Mouse (Mus musculus) ES-Bruce4 (cell line): ENCODE results near the gene Mtor. TPM values are rescaled to one million over a fixed set of nuclear protein-coding genes. Genes with fewer than 3 reads are reported as not detected.

Source experiments
- H3K27ac ChIP-seq: 2 replicates; pipeline ENCODE4 v1.5.1; 2012; ENCODE audit warnings: low read length, inconsistent platforms; ENCODE audit not compliant: insufficient read depth
- H3K27me3 ChIP-seq: 2 replicates; pipeline ENCODE4 v1.6.1; 2012; ENCODE audit warnings: mild to moderate bottlenecking, low read length, inconsistent platforms; ENCODE audit not compliant: control insufficient read depth, poor library complexity, insufficient read depth, severe bottlenecking
- H3K36me3 ChIP-seq: 2 replicates; pipeline ENCODE4 v1.6.1; 2012; ENCODE audit warnings: inconsistent platforms, mild to moderate bottlenecking, low read length, moderate library complexity; ENCODE audit not compliant: control insufficient read depth, poor library complexity, insufficient read depth, severe bottlenecking
- H3K4me1 ChIP-seq: one replicate; pipeline ENCODE4 v1.8.1; 2011; ENCODE audit warnings: low read length; ENCODE audit not compliant: control insufficient read depth, insufficient read depth
- H3K4me3 ChIP-seq: 2 replicates; pipeline ENCODE4 v1.5.1; 2011; ENCODE audit warnings: low read depth, mild to moderate bottlenecking, low read length
- H3K9ac ChIP-seq: 2 replicates; pipeline ENCODE4 v1.6.1; 2012; ENCODE audit warnings: low read depth, mild to moderate bottlenecking, inconsistent platforms; ENCODE audit not compliant: poor library complexity, severe bottlenecking
- H3K9me3 ChIP-seq: replicated peaks from 2 replicates; pipeline ENCODE4 v1.6.1; 2012; ENCODE audit warnings: mild to moderate bottlenecking, low read length, inconsistent platforms; ENCODE audit not compliant: control insufficient read depth, poor library complexity, insufficient read depth, severe bottlenecking
- CTCF ChIP-seq: IDR thresholded peaks from one replicate; pipeline ENCODE4 v1.8.1; 2011; ENCODE audit warnings: low read depth, low read length
- EP300 ChIP-seq: IDR thresholded peaks from 2 replicates; pipeline ENCODE4 v1.6.1; 2011; ENCODE audit warnings: low read depth, low read length; ENCODE audit not compliant: insufficient read depth
- POLR2A ChIP-seq: IDR thresholded peaks from one replicate; pipeline ENCODE4 v1.8.1; 2011; ENCODE audit warnings: low read length; ENCODE audit not compliant: insufficient read depth
- polyA plus RNA-seq: library from polyadenylated mRNA; stranded (reverse); fragments of >200 nt; gene quantifications from 2 replicates; pipeline ENCODE4 v1.2.4, GENCODE M21; 2011; ENCODE audit warnings: low read depth; ENCODE audit not compliant: missing spikeins, insufficient read depth, insufficient read length

The Mtor gene
- polyA plus RNA-seq, 1 experiment: 26.0 TPM

DNA sequence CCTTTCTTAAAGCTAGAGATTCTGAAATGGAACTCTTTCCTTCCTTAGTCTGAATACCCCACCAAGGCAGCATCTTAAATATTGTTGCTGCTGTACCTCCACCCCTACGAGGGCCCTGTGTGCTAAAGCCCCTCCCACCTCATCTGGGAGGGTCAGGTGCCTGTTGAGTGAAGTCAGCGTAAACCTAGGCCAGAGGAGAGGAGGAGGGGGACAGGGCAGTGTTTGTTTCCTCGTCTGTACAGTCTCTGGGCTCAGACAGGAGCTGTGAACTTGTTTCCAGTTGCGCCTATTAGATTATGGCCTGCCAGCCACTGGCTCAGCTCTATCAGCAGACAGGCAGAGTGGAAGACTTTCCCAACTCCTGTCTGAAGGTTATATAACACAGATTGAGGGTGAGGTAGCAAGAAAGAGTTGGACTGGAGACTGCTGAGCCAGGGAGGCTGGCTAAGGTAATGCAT is 52.0 kb downstream of the Mtor start, which contains the start of gene Angptl7:
TSS of gene Angptl7 (minus strand) at position 51 of the 458 bp plus-strand sequence.
- Histone ChIP-seq H3K4me1 (no peaks in the 10 kb centered on the region), H3K36me3 (no peaks in the 10 kb centered on the region), H3K27me3 (no peaks in the 10 kb centered on the region), H3K9me3 (no peaks in the 10 kb centered on the region), H3K27ac (no peak within 1 kb of the TSS), H3K4me3 (no peak within 1 kb of the TSS), H3K9ac (no peak within 1 kb of the TSS)
- TF ChIP-seq POLR2A (no peak), CTCF (no peak), EP300 (no peak)

DNA sequence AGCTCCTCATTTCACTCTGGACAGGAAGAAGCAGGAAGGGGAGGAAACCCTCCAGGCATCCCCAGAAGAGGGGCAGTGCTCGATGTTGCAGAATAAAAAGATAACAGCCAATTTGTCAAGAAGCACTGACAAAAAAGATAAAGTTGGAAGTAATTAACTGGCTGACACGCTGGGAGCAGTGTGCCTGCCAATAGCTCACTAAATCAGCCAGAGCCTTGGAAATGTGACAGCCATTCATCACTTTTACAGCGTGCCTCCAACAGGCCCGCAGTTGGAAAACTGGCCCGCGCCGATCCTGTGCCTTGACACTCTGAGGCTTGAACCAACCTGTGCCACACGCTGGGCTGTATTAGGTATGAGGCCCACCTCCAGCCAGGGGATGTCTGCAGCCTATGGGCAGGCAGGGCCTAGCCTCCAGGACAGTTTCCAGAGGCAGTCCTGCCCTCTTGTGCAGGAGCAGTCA is 56.1 kb downstream of the Mtor start:
- no peaks in the 10 kb centered on the region for H3K9me3 ChIP-seq
- H3K27ac ChIP-seq: no peak overlapping the region
- no peaks in the 10 kb centered on the region for H3K27me3 ChIP-seq
- TF ChIP-seq EP300 (no peak), POLR2A (no peak), CTCF (no peak)
- H3K4me3 ChIP-seq: no peak overlapping the region
- H3K4me1 ChIP-seq: no peaks in the 10 kb centered on the region
- no peak overlapping the region for H3K9ac ChIP-seq
- H3K36me3 ChIP-seq: no peaks in the 10 kb centered on the region

DNA sequence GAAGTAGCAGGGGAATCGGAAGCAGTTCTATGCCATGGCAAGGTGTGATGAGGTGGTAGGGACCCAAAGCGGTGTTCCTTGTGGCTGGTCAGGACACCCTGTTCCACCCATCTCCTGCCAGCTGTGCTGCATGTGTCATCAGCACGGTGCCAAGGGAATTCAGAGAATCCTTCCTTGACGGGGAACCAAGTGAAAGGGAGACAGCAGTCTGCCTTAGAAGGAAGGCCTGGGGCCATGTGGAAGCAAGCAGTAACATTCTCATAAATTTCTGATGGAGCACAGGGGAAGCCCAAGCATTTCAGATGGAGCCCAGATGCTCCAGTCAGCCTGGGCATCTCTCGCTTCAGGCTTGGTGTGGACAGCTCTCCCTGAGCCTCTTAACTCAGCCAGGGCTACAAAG is 59.2 kb downstream of the Mtor start:
- no peak overlapping the region for H3K9ac ChIP-seq
- H3K27me3 ChIP-seq: no peaks in the 10 kb centered on the region
- H3K9me3 ChIP-seq: no peaks in the 10 kb centered on the region
- TF ChIP-seq EP300 (no peak), CTCF (no peak), POLR2A (no peak)
- H3K4me3 ChIP-seq: no peak overlapping the region
- no peaks in the 10 kb centered on the region for H3K4me1 ChIP-seq
- H3K36me3 ChIP-seq: no peaks in the 10 kb centered on the region
- H3K27ac ChIP-seq: no peak overlapping the region

DNA sequence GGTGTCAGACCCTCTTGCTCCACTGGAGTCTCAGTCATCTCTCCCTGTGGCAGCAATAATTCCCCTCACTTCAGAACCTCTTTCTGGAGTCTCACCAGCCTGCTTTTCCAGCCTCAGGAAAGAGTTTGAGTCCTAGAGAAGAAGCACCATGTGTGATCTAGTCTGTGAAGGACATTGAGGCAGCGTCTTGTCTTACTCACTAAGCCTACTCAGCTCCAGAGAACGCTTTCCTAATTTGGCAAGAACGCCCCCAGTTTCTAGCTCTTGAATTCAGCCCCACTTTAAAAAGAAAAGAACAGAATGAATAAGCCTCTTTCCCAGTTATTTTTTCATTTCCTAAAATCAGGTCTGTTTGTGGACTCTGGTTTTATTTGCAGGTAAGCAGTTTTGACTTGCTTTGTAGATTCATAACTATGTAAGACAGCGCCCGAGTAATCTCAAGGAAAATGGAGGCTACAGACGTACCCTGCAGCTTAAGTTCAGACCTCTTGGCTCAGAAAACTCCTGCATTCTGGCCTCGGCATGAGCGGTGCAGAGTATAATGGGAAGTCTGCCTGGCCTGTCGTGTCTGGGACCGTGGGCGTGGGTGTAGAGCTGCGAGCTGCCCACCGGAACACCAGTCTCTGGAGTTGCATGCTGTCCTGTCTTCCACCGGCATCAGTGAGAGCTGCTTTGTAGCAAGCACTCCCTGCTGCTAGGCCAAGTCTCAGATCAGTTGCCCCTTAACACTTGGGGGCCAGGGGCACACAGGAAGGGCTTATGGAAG is 59.9 kb downstream of the Mtor start:
- no peak overlapping the region for H3K4me3 ChIP-seq
- H3K9me3 ChIP-seq: no peaks in the 10 kb centered on the region
- H3K4me1 ChIP-seq: no peaks in the 10 kb centered on the region
- H3K27me3 ChIP-seq: no peaks in the 10 kb centered on the region
- no peak overlapping the region for H3K27ac ChIP-seq
- no peak for TF ChIP-seq POLR2A
- no peaks in the 10 kb centered on the region for H3K36me3 ChIP-seq
- no peak overlapping the region for H3K9ac ChIP-seq

DNA sequence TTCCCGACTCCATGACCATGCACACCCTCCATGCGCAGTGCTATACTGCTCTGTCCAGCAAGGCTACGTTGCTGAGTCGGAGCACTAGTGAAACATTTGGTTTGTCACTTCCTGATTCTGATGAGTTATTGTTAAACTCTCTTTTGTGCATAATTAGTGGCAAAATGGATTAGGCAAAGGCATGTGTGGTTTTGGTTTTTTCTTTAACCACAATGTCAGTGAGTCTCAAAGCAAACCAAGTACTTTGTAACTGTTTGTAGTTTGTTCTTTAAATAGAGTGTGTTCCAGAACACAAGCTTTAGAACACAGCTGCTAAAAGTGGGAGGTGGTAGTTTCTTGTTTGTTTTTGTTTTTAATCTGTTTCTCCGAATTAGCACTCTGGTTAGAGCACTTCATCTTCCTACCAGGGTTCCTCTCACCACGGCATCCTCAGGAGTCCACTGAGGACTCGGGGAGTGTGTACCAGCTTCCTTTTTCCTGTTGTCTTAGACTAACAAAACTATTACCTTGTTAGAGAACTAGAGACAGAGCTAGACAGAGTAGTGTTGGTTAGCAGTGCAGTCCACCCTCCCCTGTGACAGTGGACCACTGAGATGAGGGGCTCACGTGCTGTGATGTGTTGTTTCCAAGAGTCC is 61.2 kb downstream of the Mtor start:
- H3K27me3 ChIP-seq: no peaks in the 10 kb centered on the region
- TF ChIP-seq EP300 (no peak), CTCF (no peak), POLR2A (no peak)
- no peaks in the 10 kb centered on the region for H3K9me3 ChIP-seq
- H3K9ac ChIP-seq: no peak overlapping the region
- H3K4me1 ChIP-seq: no peaks in the 10 kb centered on the region
- no peak overlapping the region for H3K27ac ChIP-seq
- H3K36me3 ChIP-seq: no peaks in the 10 kb centered on the region
- no peak overlapping the region for H3K4me3 ChIP-seq

DNA sequence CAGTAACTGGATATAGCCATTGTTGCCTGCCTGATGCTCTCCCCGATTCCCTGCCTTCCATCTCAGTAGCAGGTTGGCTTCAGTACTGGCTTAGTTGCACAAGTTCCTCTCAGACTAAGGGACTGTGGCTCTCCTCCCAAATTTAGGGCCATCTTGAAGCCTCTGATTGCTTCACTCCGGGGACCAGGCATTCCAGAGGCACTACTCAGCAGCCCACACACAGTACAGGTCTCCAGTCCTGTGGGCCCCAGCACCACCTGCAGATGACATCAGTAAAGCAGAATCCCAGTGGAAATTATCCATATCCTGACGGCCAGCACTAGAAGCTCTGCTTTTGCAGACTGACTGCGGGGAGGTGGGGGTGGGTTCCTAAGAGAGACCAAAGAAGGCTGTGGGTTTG is 62.3 kb downstream of the Mtor start:
- no peak for TF ChIP-seq POLR2A
- no peak for TF ChIP-seq EP300
- no peak for TF ChIP-seq CTCF
- Histone ChIP-seq H3K36me3 (no peaks in the 10 kb centered on the region), H3K4me1 (no peaks in the 10 kb centered on the region), H3K4me3 (no peak overlapping the region), H3K27ac (no peak overlapping the region), H3K9ac (no peak overlapping the region), H3K9me3 (no peaks in the 10 kb centered on the region), H3K27me3 (no peaks in the 10 kb centered on the region)
